Mouse (Mus musculus): ENCODE measurements at regions not wholly inside any gene's neighbourhood (a gene's known extent, or its start where the extent isn't known, plus 50 kb on each side); places are given as distances from the start of the nearest gene placed in this dataset.

- DNase-seq (ENCODE audit: low spot score), result no peak
Observed at GRCm38 (mm10) chr7:73323556-73323955, 51.8 kb upstream of the Rgma start.

- no peak for DNase-seq (ENCODE audit: low spot score)
Observed at GRCm38 (mm10) chr7:73325503-73325902, 49.8 kb upstream of the Rgma start.

All from MN1 (cell line).